Mouse (Mus musculus) brain, adult 2 months (tissue): Measurements from ENCODE around the gene Ugt1a5.
"Not testable (repeated sequence)": the region's sequence is repeated elsewhere in the genome, so short reads cannot be mapped to it uniquely, and the experiment has no call there.

Experiments
- DNase-seq: peaks from one replicate; pipeline ENCODE4 v3.0.0; 2011; ENCODE audit warnings: low read depth, low spot score

The Ugt1a5 gene

GRCm38 (mm10) chr1:88197443-88197842, 31.6 kb downstream of the Ugt1a5 start:
- DNase-seq, result no peak

DNA sequence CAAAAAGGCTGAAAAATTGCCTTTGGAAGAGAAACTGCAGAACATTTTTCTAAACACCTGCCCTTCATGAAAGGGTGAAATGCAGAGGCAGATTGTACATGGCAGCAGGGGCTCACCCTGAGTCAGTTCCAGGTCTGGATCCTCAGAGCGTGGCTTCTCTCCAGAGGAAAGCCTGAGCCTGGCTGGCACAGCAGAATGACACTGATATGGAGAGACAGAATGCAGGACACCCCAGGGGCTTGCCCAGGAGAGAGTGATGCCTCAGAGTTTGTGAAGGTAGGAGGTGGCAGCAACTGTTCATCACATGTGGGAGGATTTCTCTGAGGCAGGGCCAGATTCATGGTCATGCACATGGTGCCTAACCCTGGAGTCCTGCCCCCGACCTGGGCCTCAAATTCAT, 34.2 kb downstream of the Ugt1a5 start:
- DNase-seq, result peak; percentile 65

GRCm38 (mm10) chr1:88200456-88200855, 34.6 kb downstream of the Ugt1a5 start, which contains the start of gene Ugt1a2:
Gene Ugt1a2, plus strand, starts transcription at chr1:88200601.
- DNase-seq, result no peak

- peak; percentile 94 for DNase-seq
Observed at GRCm38 (mm10) chr1:88205294-88205922, 39.6 kb downstream of the Ugt1a5 start, which contains the start of gene Dnajb3. Gene Dnajb3, minus strand, starts transcription at chr1:88205782.

DNA sequence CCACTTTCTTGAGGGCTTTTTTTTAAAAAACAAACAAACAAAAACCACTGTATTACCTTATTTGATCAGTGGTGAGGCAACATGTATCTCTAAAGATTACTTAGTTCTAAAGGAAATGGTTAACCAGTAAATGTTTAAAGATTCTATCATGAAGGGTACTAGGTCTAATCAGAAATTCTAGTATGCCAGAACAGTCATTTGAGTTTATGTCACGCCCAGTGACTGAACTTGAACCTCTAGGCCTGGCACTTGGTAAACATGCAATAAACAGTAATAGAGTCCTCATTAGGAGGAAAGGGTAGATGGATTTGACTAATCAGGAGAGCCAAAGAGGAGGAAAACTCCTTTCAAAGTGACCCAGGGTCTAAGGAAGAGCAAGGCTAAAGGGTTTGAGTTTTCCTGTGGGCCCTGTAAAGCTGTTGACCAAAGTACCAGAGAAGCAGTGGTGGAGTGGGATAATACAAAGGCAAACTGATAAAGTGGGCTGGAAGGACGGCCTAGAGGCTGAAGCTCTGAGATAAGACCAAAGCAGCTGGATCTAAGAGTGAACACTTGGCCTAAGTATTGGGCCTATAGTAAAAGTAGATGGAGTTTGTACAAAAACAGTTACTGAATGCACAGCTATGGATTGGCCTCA, 41.1 kb downstream of the Ugt1a5 start:
- no peak for DNase-seq

GRCm38 (mm10) chr1:88211812-88212211, 46.0 kb downstream of the Ugt1a5 start, which contains the start of gene Ugt1a1:
Gene Ugt1a1, plus strand, starts transcription at chr1:88211959.
- DNase-seq, result no peak

GRCm38 (mm10) chr1:88212341-88213045, 46.7 kb downstream of the Ugt1a5 start:
- no peak for DNase-seq

DNA sequence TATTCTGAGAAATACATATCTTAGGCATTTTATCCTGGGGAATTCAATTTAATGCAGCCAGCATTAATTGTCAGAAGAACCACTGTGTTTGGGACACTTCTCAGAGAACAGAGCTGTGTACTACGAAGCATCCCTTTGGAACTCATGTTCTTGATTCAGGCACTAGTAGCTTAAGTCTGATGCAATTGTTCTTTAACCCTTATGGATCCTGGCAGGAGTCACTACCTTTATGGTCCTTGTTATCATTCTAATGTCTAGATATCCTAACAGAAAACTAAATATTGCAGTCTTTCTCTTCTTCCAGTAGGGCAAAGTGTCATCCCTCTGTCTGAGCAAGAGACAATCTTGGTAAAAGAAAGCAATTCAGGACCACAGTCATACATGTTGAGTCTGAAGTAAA, 47.2 kb downstream of the Ugt1a5 start:
- DNase-seq, result no peak

- no peak for DNase-seq
Observed at GRCm38 (mm10) chr1:88213766-88214461, 48.1 kb downstream of the Ugt1a5 start.

GRCm38 (mm10) chr1:88214462-88214952, 48.7 kb downstream of the Ugt1a5 start:
- no peak for DNase-seq

DNA sequence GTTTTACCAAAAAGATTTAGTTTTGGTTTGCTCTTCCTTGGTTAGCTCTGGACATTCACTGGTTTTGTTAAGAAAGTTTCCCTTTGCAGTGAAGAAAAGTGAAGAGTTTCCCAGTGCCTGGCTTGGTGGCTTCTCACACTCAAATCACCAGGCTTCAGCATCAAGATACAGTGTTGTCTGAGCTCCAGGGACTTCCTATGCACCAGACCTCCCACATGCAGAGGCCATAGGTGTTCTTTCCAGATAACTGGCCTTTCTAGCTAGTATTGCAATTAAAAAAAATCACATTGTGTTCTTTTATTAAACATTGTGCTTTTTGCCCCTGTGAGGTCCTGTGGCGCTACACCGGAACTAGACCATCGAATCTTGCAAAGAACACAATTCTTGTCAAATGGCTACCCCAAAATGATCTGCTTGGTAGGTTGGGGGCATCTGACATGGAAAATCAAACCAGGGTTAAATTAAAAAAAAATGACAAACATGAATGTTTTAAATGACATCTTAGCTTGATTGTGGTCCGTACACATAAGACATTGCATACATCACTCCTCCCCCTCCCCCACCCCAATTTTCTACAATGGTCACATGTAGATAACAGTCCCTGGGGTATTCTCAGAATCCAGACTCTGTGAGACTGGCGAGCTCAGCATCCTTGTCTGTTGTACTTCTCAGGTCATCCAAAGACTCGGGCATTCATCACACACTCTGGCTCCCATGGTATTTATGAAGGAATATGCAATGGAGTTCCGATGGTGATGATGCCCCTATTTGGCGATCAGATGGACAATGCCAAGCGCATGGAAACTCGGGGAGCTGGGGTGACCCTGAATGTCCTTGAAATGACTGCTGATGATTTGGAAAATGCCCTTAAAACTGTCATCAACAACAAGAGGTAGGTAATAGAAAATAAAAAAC, 49.9 kb downstream of the Ugt1a5 start:
- peak; percentile 1 for DNase-seq

GRCm38 (mm10) chr1:88216551-88216950, 50.7 kb downstream of the Ugt1a5 start:
- peak; percentile 32 for DNase-seq

- DNase-seq, result peak; percentile 0
Observed at GRCm38 (mm10) chr1:88217144-88217543, 51.3 kb downstream of the Ugt1a5 start.

DNA sequence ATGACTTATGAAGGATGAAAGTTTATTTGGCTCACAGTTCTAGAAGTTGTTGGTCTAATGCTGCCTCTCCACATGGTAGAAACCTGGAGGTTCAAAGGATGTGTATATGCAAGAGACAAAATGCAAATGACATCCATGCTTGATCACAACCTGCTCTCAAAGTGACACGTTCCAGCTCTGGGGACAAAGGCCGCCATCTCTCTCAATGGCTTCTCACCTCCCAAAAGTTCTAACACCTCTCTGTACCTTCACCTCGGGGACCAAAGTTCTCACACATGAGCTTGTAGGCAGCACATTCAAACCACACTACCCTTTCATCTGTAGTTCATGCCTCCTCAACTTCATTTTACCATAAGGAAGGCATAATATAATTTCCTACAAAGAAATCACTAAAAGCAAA, 51.8 kb downstream of the Ugt1a5 start:
- DNase-seq, result no peak

- peak; percentile 0 for DNase-seq
Observed at GRCm38 (mm10) chr1:88218051-88218450, 52.2 kb downstream of the Ugt1a5 start.

GRCm38 (mm10) chr1:88218591-88218990, 52.8 kb downstream of the Ugt1a5 start:
- DNase-seq, result peak; percentile 3

DNA sequence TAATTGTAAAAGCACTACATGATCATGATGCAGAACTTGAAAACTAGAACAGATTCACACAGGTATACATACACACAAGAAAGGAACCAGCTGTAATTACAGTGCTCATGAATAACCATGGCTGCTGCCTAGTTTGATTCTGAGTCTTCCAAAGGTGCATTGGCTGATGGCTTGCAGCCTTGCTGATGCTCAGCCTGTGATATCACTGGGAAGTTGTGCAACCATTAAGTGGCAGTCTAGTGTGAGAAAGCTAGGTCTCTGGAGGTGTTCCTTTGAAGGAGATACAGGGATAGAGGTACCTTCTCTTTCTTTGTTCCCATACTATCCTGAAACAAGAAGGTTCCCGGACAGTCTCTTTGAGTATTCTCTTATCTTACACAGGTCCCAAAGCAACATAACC, 53.2 kb downstream of the Ugt1a5 start:
- DNase-seq, result no peak

GRCm38 (mm10) chr1:88220336-88220735, 54.5 kb downstream of the Ugt1a5 start:
- DNase-seq, result no peak

- DNase-seq, result no peak
Observed at GRCm38 (mm10) chr1:88222216-88222615, 56.4 kb downstream of the Ugt1a5 start.

DNA sequence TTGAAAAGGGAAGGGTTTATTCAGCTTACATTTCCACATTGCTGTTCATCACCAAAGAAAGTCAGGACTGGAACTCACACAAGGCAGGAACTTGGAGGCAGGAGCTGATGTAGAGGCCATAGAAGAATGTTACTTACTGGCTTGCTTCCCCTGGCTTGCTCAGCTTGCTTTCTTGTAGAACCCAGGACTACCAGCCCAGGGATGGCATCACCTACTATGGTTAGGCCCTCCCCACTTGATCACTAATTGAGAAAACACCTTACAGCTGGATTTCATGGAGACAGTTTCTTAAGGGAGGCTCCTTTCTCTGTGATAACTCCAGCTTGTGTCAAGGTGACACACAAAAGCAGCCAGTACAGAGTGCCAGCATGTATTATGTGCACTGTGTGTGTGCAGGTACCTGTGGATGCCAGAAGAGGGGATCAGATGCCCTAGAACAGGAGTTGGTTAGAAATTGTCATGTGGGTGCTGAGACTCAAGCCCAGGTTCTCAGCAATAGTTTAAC, 57.3 kb downstream of the Ugt1a5 start:
- DNase-seq, result not testable (repeated sequence)

GRCm38 (mm10) chr1:88223591-88223990, 57.8 kb downstream of the Ugt1a5 start:
- DNase-seq, result peak; percentile 24
